In genomic region chr17:26939178-26939972, GRCm38 (mm10) we compare ENCODE assay signal across 8 mouse cellular contexts. TPM values are rescaled to one million over a fixed set of nuclear protein-coding genes. Genes with fewer than 3 reads are reported as not detected.
DNase-seq lines count a peak whose midpoint lies in the region; ATAC-seq and TF ChIP-seq lines count a peak whose summit lies in the region.

Gene Cuta, minus strand, starts transcription at chr17:26939569.

- DNase-seq in ES-E14 (ENCODE audit: low read depth, low spot score) = peak; percentile 98
- peak; percentile 100 for DNase-seq in cerebellum, adult 11-12 months
- DNase-seq in heart, postnatal 25 days (ENCODE audit: low spot score) = peak; percentile 100
- DNase-seq in layer of hippocampus, adult 18-20 months (ENCODE audit: low spot score in 2 of 2) = peak; percentile 100
- DNase-seq in lung, adult 2 months = peak; percentile 99
- peak; percentile 100 for DNase-seq in thymus, adult 18-20 months

- peaks cover 2 to 11% of the 10 kb centered on the region in 2 experiments; a peak in 3 of 4 replicates for H3K4me1 ChIP-seq in ES-E14 (ENCODE audit: control insufficient read depth in 2 of 2, insufficient read depth in 2 of 2, low read length in 2 of 2, poor library complexity in 1 of 2)
- H3K4me1 ChIP-seq in forebrain, embryonic 15.5 days = peaks cover 56% of the 10 kb centered on the region
- peaks cover 5% of the 10 kb centered on the region; the same call in 1 of the 2 replicates for H3K4me1 ChIP-seq in lung, adult 2 months (ENCODE audit: control insufficient read depth, insufficient read depth, low read length)

- WGBS in forebrain, embryonic 15.5 days = under 1% methylated on average over 70 of the region's 70 CpGs
- WGBS in lung, adult 2 months = under 1% methylated on average over 70 of the region's 70 CpGs

- H3K9me3 ChIP-seq in ES-E14 (ENCODE audit: control insufficient read depth, insufficient read depth, low read depth, low read length) = no peaks in the 10 kb centered on the region
- H3K9me3 ChIP-seq in forebrain, embryonic 15.5 days = no peaks in the 10 kb centered on the region

- peak; percentile 93 for ATAC-seq in forebrain, embryonic 15.5 days (replicated peaks)
- ATAC-seq in neutrophil, adult 5-6 weeks (ENCODE audit: extremely low read depth, insufficient number of reproducible peaks, low FRiP score, poor library complexity, severe bottlenecking) = peak; percentile 89

- TF ChIP-seq POLR2A in lung, adult 2 months (IDR thresholded peaks at IDR 0.05; ENCODE audit: borderline replicate concordance, extremely low read depth, low read depth, low read length) = peak; percentile 99

- H3K9ac ChIP-seq in ES-E14 (ENCODE audit: insufficient read depth, low read depth, low read length, poor library complexity, severe bottlenecking) = peak within 1 kb of the TSS; percentile 75
- peak within 1 kb of the TSS; percentile 77 for H3K9ac ChIP-seq in forebrain, embryonic 15.5 days (replicated peaks)

- H3K4me2 ChIP-seq in forebrain, embryonic 15.5 days (replicated peaks) = peak within 1 kb of the TSS; percentile 99

- H3K27ac ChIP-seq in ES-E14 (ENCODE audit: insufficient read depth, low read depth, low read length, poor library complexity, severe bottlenecking) = peak within 1 kb of the TSS; percentile 72
- peak within 1 kb of the TSS; percentile 98 for H3K27ac ChIP-seq in forebrain, embryonic 15.5 days (replicated peaks)

- peak within 1 kb of the TSS; percentile 75 to 76 for H3K4me3 ChIP-seq in ES-E14 (ENCODE audit: insufficient read depth in 1 of 2, low read depth in 1 of 2, low read length in 2 of 2, poor library complexity in 1 of 2, severe bottlenecking in 1 of 2)
- peak within 1 kb of the TSS; percentile 87 for H3K4me3 ChIP-seq in forebrain, embryonic 15.5 days
- H3K4me3 ChIP-seq in lung, adult 2 months (replicated peaks; ENCODE audit: extremely low read depth, low read depth, low read length) = peak within 1 kb of the TSS; percentile 80

- peaks cover 30% of the 10 kb centered on the region; the same call in 1 of the 2 replicates for H3K36me3 ChIP-seq in ES-E14 (ENCODE audit: control insufficient read depth, insufficient read depth, low read length, poor library complexity, severe bottlenecking)
- peaks cover 20% of the 10 kb centered on the region for H3K36me3 ChIP-seq in forebrain, embryonic 15.5 days

- in situ Hi-C loops in ES-E14 (cut with MboI; ENCODE audit: low sequenced_read_pairs in 2 of 2, unreplicated experiment in 2 of 2) = no loop called here

- H3K27me3 ChIP-seq in forebrain, embryonic 15.5 days = no peaks in the 10 kb centered on the region

- intact Hi-C loops in heart, postnatal 25 days (cut with DNase I) = no loop called here

- TF ChIP-seq CTCF in lung, adult 2 months (IDR thresholded peaks at IDR 0.05; ENCODE audit: insufficient read depth, low read length) = no peak

TF ChIP-seq in ES-E14, 5 proteins besides CTCF, POLR2A, EP300 and RAD21:
- TF ChIP-seq ZC3H11A (IDR thresholded peaks at IDR 0.05; ENCODE audit: borderline replicate concordance, low read depth, low read length) (no peak), CHD2 (IDR thresholded peaks at IDR 0.05; ENCODE audit: low read depth, low read length) (0 out of 2 replicates have a peak, but pooled peaks have one; percentile 14), MAFK (IDR thresholded peaks at IDR 0.05; ENCODE audit: insufficient read depth, low read depth, low read length) (no peak), HCFC1 (IDR thresholded peaks at IDR 0.05; ENCODE audit: borderline replicate concordance, insufficient read depth, low read length) (peak; percentile 40; the same call in 1 of the 2 replicates), ZNF384 (IDR thresholded peaks at IDR 0.05; ENCODE audit: low read depth, low read length) (peak; percentile 70)

RNA-seq across cellular contexts. Expression of gene Cuta, which starts in this region (rescaled TPM):
- 43.0 and 60.0 TPM in 2 replicates for total RNA-seq in ES-E14 (2012; rRNA removed)
- 144 and 150 TPM in 2 replicates for polyA plus RNA-seq in forebrain, embryonic 15.5 days (2015; fragmentation: Nextera tagmentation; extraction: Ambion mirVana)
- total RNA-seq in heart, postnatal 25 days (2021) = 10 to 100 TPM; 91.4 to 92.5 TPM
- total RNA-seq in layer of hippocampus, adult 18-20 months (2021) = 100 to 1,000 TPM in 1 of 2 experiments, 10 to 100 TPM in 1; 94.9 to 100 TPM
- 129 and 145 TPM in 2 replicates for polyA plus RNA-seq in lung, adult 2 months (2012; rRNA removed)
- total RNA-seq in neutrophil, adult 5-6 weeks (2017) = 19.9 and 22.3 TPM in 2 replicates

Comparison
In these comparisons a context has a peak if more than half of its experiments do, and no peak if none do; other contexts are left out.
1. Peak in every context shown above with its lines: DNase-seq, ATAC-seq, H3K4me3 ChIP-seq and H3K27ac ChIP-seq.